Mouse (Mus musculus) olfactory bulb, adult 2 months (tissue): ENCODE measurements around the gene Dffa. TPM values are rescaled to one million over a fixed set of nuclear protein-coding genes. Genes with fewer than 3 reads are reported as not detected.

Experiments used
- H3K27ac ChIP-seq: fragments of 200-500 bp; 2 replicates; pipeline ENCODE4 v1.5.1; 2012; ENCODE audit warnings: low read depth, low read length; ENCODE audit not compliant: insufficient read depth
- H3K4me1 ChIP-seq: fragments of 200-500 bp; 2 replicates; pipeline ENCODE4 v1.6.1; 2012; ENCODE audit warnings: low read length; ENCODE audit not compliant: control insufficient read depth, insufficient read depth
- H3K4me3 ChIP-seq: fragments of 200-500 bp; 2 replicates; pipeline ENCODE4 v1.5.1; 2012; ENCODE audit warnings: mild to moderate bottlenecking, low read depth, low read length, moderate library complexity; ENCODE audit not compliant: insufficient read depth
- CTCF ChIP-seq: fragments of 200-500 bp; IDR thresholded peaks from 2 replicates; pipeline ENCODE4 v1.5.1; 2012; ENCODE audit warnings: low read depth, mild to moderate bottlenecking, low read length, moderate library complexity; ENCODE audit not compliant: insufficient read depth
- POLR2A ChIP-seq: fragments of 200-500 bp; IDR thresholded peaks from 2 replicates; pipeline ENCODE4 v1.6.1; 2012; ENCODE audit warnings: mild to moderate bottlenecking, low read depth, low read length, moderate library complexity; ENCODE audit not compliant: insufficient read depth
- WGBS: fragments of 180-500 bp; shearing (Covaris S2); methylation state at CpG from one replicate; pipeline ENCODE4 v1.1.7; 2018; 5-methylcytosine and 5-hydroxymethylcytosine counted together
- polyA plus RNA-seq: library from polyadenylated mRNA; stranded (reverse); fragments of >200 nt; gene quantifications from 2 replicates; pipeline ENCODE4 v1.2.4, GENCODE M21; 2012; ENCODE audit warnings: low replicate concordance; ENCODE audit not compliant: missing spikeins, insufficient read depth, insufficient read length

Dffa gene
- not detected in 2 replicates for polyA plus RNA-seq

DNA sequence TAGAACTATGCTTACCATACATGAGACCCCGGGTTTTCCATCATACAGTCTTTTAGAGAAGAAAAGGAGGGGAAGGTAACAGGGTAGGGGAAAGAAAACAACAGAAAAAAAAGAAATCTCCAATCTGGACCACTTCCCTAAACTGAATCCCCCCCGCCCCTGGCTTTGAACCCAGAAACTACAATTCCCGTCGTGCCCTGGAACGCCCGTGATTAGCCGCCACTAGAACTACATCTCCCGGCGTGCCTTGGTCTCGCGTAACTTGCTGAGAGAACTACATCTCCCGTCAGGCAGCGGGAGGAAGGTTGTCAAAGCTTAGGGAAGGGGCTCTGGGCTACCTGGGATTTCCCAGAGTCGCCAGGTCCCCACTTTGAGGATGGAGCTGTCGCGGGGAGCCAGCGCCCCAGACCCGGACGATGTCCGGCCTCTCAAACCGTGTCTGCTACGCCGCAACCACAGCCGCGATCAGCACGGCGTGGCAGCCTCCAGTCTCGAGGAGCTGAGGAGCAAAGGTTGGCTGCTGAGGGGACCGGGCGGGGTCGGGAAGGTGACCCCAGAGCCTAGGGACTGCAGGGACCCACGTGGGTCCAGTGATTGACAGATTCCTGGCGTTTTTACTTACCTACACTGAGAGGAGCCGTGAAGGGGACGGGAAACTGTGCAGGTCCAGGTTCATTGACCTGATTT is at the start of gene Dffa:
TSS of gene Dffa (plus strand) at position 272 of the 687 bp plus-strand sequence.
- H3K27ac ChIP-seq = 0 out of 2 replicates have a peak within 1 kb of the TSS, but pooled peaks have one; percentile 4
- H3K4me1 ChIP-seq = peaks cover 10% of the 10 kb centered on the region
- under 1% methylated on average over 35 of the region's 35 CpGs for WGBS
- peak within 1 kb of the TSS; percentile 68 for H3K4me3 ChIP-seq
- TF ChIP-seq POLR2A (0 out of 2 replicates have a peak, but pooled peaks have one; percentile 36), CTCF (no peak)

DNA sequence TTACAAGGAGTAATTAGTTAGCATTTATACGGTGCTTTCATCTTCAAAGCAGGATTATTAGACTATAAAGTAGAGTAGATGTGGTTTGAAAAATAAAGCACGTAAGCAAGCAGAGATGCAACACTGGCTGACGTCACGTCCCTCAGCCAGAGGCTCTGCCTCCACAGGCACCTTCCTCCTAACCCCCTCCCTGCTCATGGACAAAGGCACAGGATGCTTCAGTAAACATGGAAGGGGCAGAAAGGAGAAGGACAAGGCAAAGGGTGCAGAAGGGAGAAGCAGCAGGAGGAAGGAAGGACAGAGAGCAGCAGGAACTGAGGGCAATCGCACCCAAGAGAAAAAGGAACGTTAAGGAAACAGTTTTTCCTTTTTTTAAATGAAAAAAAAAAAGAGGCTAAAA is 48.1 kb upstream of the Dffa start:
- Histone ChIP-seq H3K4me3 (no peak overlapping the region), H3K4me1 (peaks cover 25% of the 10 kb centered on the region), H3K27ac (no peak overlapping the region)
- no peak for TF ChIP-seq POLR2A
- TF ChIP-seq CTCF = no peak
- 77% methylated on average over 6 of the region's 6 CpGs for whole genome bisulfite sequencing

DNA sequence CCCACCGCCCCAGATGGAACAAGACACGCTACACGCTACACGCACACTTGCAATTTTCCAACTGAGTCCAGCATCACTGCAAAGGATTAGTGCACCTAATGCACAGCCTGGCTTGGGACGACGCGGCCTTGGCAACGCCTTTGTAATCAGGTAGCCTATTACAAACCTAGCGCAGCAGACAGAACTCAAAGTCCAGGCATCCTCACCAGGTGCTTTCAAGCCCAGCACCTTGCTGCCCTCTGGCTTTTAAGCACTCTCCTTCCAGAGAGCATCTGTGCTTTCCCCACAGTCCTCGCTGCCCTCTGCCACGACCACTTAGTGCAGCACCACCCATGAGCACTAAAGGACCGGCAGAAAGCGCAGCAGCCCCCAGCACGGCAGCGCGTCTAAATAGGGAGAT is 47.0 kb upstream of the Dffa start:
- TF ChIP-seq POLR2A (no peak), CTCF (no peak)
- Histone ChIP-seq H3K4me3 (no peak overlapping the region), H3K27ac (no peak overlapping the region), H3K4me1 (peaks cover 31% of the 10 kb centered on the region)
- WGBS = 86% methylated on average over 16 of the region's 16 CpGs

DNA sequence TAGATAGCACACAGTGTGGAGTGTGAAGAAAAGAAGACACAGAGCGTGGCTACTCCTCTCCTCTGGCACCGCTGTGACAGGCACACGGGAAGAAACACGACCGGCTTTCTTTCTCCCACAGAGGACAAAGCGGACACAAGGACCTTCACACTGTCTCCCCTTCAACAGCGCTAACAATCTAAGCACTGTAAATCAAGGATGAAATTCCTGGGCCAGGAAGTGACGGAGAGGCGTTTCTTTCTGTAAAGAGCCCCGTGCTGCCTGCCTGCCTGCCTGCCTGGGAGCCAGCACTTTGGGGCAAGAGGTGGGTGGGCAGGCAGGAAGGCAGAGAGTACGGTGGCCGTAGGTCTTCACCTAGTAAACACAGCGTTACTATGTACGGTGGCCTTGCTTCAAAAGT is 46.5 kb upstream of the Dffa start:
- Histone ChIP-seq H3K4me1 (peaks cover 31% of the 10 kb centered on the region), H3K27ac (no peak overlapping the region), H3K4me3 (no peak overlapping the region)
- WGBS = 66% methylated on average over 14 of the region's 14 CpGs
- no peak for TF ChIP-seq POLR2A
- no peak for TF ChIP-seq CTCF

DNA sequence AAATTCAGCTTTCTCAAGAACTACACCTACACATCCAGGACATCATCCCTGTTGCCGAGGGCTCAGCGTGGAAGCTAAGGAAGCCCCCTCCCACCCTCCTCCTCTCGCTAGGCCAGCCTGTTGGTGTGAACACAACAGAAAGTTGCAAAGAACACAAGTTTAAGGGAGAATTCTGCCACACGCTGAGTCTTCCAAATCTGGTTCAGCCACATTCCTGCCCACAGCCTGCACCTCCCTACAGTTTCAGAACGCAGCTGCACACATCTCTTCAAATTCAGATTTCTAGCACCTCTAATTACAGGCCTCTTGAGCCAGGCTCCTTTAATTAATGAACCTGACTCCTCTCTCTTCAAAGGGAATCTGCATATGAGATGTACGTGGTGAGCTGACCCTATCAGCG is 45.6 kb upstream of the Dffa start:
- peaks cover 31% of the 10 kb centered on the region for H3K4me1 ChIP-seq
- no peak overlapping the region for H3K27ac ChIP-seq
- 47% methylated on average over 7 of the region's 7 CpGs for WGBS
- TF ChIP-seq POLR2A = no peak
- no peak for TF ChIP-seq CTCF
- H3K4me3 ChIP-seq = no peak overlapping the region

DNA sequence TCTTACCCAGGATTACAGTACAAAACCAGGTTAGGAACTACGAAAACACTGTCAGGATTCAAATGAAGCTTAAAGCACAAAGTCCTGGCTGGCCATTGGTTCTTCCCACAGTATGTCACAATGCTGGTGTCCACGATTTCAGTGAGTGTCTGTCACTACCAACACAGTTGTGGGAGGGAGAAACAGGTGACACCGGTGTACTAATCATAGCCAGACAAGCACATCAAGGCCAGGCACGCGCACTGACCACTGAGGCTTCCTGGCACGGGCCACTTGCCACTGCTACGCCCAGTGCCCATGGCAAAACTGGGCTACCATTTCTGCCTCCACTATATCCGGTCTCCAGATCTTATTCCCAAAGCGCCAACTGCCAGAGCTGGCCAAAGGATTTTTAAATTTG is 44.2 kb upstream of the Dffa start:
- Histone ChIP-seq H3K4me1 (peaks cover 29% of the 10 kb centered on the region), H3K4me3 (no peak overlapping the region), H3K27ac (no peak overlapping the region)
- 92% methylated on average over 9 of the region's 9 CpGs for WGBS
- TF ChIP-seq CTCF = no peak
- TF ChIP-seq POLR2A = no peak

DNA sequence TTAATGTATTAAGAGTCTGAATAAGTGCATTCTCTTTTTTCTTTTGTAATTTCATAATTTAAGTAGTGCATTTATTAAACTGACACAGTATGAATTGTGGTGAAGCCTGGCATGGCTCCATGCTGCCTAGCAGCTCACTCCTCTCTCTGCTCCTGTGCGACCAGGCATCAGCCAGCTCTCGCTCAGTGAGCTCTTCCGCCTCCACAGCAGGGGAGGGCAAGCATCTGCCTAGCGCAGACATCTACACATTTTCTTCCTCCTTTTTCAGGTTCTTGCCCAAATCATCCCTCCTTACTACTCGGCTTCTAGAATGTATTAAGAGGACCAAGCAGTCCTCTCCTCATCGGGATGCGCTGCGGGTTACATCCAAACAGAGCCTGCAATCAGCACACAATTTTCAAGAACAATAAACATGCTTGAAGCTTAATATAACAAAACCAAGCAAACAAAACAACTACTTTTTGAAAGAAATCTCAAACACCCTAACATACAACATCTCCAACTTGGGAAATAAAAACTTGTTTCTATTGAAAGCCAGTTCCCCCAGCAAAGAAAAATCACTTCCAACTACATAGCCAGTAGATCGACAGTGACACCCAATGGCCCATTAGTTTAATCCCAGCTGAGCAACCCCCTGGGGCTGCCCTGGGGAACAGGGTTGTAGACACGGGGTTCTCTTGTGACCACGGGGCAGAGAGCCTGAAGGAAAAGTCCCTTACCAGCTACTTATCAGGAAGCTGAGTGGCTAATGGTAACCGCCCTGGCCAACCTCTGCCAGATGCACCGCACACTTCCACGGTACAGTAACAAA is 43.1 kb upstream of the Dffa start:
- H3K4me3 ChIP-seq = no peak overlapping the region
- H3K4me1 ChIP-seq = peaks cover 30% of the 10 kb centered on the region
- H3K27ac ChIP-seq = no peak overlapping the region
- 33% methylated on average over 14 of the region's 14 CpGs for WGBS
- TF ChIP-seq CTCF (no peak), POLR2A (no peak)

DNA sequence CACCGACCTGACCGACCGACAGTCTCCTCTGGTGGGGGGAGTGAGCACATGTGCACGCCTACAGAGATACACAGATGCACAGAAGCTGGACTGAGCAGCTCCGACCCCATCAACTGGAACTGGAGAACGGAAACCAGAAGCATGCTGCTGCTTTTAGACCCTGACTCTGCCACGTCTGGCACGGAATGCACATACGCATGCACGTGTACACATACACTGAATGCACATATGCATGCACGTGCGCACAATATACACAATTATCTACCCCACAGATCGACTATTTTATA is 42.6 kb upstream of the Dffa start:
- 60% methylated on average over 13 of the region's 13 CpGs for WGBS
- Histone ChIP-seq H3K4me3 (no peak overlapping the region), H3K4me1 (peaks cover 32% of the 10 kb centered on the region), H3K27ac (no peak overlapping the region)
- TF ChIP-seq CTCF (no peak), POLR2A (no peak)

DNA sequence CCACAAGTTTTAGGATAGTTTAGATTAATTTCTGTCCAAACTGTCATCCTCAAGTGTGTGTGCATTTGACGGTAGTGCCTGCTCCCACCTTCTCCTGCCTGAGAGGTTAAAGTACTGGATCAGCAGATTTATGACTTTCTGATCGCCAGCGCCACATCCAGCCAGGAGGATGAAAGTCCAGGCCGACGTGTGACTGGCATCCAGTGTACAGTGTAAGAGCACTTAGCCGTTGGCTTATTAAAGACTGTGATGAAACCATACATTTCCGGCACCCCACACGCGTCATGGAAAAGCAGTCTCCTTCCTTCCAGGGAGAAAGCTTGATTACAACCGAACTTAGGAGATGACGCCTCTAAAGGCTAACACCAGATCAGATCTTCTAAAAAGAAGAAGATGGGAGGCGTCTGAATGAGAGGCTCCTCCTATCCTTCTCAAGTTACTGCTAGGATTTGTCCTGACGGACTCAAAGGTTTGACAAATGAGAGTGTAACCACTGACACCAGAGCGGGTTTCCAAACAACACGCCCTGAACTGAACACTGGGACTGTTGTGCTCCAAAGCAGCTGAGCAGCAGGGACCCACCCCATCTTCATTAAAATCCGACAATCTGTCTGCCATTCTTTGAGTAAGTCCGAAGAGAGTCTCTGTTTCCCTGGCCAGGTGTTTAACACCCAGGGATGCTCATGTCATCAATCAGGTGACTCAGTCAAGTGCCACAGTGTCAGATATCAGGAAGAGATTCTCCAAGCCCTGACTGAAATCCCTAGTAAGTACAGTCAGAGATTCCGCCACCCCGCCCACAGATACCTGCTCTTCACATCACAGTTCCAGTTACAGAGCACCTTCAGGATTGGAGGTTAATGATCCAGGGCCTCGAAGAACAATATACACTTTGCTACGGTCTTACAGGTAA is 41.3 kb upstream of the Dffa start:
- Histone ChIP-seq H3K27ac (no peak overlapping the region), H3K4me3 (no peak overlapping the region), H3K4me1 (peaks cover 34% of the 10 kb centered on the region)
- WGBS = 90% methylated on average over 21 of the region's 21 CpGs
- TF ChIP-seq POLR2A (no peak), CTCF (no peak)
